Mouse (Mus musculus) spleen, postnatal 36 days (tissue): ENCODE data around the gene Eef2k.
A peak's percentile ranks its signal among the peaks of the same experiment; 100 is the strongest.

Experiments used
- DNase-seq, 2 experiments: peaks; one replicate each; pipeline ENCODE4 v3.0.0; 2022; ENCODE audit warnings: low spot score in 2 of 2, mixed read lengths in 1 of 2

The Eef2k gene

DNA sequence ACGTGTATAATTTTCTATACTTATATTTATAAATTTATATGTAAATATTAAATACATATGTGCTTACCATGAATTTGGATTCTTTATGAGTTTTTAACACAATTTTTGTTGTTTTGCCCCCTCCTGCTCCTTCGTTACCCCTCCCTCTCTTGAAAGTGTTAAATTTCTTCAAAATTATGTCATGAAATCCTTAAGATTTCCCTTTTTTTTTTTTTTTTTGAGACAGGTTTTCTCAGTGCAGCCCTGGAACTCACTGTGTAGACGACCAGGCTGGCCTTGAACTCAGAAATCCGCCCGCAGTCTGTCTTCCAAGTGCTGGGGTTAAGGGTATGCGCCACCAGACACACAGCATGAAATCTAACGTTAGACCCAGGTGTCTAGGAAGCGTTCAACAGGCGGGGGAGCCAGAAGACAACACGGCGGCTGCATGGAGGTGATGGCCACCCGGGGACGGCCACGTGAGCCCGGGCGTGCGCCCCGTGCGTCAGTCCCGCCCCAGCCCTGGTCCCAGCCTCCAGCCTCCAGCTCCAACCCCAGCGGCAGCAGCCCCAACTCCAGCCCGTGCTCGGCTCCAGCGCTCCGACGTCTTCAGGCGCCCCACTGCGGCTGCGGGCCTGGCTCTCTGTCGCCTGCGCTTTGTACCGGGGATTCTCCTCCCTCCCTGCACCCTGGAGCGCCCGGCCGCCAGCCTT lies at the start of gene Eef2k:
Gene Eef2k, plus strand, starts transcription at position 487 of the 692 bp plus-strand sequence.
- DNase-seq, result peak; percentile 87 to 89

DNA sequence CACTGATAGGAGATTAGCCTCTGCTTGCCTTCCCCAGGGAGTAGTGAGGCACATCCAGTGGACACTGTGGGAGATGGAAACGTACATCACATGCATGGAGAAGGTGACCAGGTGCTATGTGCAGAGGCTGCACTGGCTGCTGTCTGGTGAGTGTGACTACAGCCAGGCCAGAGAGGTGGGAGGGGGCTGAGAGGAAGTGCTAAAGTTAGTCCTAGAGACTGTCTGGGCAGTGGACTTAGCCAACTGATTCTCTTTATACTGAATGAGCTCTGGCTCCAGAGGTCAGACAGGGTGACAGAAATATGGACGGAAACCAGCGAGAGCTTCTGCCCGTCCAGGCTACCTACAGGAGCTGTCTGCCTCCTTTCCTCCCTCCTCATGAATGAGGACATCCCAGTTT lies 47.1 kb upstream of the Eef2k start:
- no peak for DNase-seq

DNA sequence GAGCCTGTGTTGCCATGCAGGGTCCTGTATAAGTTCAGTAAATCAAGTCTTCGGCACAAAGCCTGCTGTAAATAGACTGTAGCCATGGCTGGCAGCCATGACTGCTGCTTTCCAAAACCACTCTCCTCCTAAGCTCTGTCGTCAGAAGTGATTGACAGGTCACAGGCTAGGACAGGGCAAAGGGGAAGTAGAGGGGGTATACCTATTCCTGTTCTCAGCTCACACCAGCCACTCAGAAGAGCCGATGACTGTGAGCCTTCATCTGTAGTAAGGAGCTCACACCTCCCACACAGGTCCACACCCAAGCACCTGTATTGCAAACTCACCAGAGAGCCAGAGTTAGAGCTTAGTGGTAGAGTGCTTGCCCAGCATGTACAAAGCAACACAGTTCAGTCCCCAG lies 46.3 kb upstream of the Eef2k start:
- no peak for DNase-seq

DNA sequence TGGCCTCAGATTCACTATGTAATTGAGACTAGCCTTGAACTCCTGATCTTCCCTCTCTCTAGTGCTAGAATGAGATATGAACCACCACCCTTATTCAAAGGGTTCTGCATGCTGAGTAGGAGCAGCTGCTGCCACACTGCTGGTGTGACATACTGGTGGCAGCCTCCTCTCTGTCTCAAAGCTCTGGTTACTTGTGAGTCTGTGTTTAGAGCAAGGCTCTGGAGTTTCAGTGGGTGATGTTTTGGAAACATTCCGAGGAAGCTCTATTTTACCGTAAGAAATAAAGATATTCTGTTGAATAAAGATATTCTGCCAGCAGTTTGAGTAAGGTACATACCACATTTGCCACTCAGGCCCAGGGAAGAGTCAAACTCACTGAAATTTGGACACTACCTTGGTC lies 39.4 kb upstream of the Eef2k start:
- no peak for DNase-seq

DNA sequence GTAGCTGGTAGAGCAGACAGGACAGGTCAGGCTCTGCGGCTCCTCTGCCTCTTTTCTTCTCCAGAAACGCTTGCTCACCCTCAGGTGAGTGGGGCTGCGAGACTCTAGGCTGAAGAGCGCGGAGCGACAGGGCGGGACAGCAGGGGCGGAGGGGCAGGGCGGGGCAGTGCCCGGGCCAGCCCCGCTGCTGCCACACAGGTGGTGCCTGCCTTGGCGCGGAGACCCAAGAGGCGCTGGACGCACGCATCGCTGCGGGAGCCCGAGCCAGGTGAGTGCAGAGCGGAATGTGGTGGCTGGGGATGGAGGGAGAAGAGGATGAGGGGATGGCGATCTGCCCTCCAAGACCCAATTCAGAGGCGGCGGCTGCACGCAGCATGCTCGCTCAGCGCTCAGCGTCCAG lies 32.9 kb upstream of the Eef2k start:
- no peak for DNase-seq

DNA sequence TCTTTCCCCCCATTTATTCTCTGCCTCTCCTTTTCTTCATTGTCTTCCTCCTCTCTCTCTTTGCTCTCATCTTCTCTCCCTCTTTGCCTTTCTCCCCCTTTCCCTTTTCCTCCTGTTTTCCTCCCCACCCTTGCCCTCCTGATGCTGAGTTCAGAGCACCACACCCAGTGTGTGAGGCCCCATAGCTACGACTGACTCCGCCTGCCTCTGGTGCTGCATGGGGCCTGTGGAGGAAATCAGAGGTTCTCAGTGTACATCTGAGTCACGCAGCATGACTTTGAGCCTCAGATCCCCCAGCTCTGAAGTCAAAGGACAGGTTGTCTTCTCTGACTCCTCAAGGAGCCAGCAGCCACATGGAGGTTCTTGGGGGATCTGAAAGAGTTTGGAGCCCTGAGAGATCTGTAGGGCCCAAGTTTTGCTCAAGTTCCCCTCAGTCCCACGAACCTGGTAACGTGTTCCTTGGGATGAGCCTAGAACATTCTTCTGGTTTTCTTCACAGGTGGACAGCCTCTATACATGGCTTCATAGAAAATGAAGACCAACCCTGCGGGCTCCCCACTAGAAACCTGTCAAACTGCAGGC lies 30.7 kb upstream of the Eef2k start, which contains the start of gene Gm5737:
Gene Gm5737, plus strand, starts transcription at position 532 of the 582 bp plus-strand sequence.
- DNase-seq, result no peak

DNA sequence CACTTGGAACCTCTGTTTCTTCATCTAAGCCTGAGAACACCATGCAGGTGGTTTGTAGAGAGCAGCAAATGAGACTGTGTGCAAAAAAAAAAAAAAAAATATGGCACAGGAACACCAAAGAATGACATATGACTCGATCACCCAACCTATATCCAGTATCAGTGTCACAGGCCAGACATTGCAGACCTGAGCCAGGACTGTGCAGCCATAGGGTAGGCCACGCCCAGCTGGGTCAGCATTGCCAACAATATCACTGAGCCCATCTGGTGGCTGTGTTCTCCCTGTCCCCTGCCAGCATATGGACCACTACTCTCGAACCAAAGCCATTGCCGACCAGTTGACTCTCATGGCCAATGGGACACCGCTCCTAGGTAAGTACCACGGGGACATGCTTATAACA lies 25.1 kb upstream of the Eef2k start:
- no peak for DNase-seq

DNA sequence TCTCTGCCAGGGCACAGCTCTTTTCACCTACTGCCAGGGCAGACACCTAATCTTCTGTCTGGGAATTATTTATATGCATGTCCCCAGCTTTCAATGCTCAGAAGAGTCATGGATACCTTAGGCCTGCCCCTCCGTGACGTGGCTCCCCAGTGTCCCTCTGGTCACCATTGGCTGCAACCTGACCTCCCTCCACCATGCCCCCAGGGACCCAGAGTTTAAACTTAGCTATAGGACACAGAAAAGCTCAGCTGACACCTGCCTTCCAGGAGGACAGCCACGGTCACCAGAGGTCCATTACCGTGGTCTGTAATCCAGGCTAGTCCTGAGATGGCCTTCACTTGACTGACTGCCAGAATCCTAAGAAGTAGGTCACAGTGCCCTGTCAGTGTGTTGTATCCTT lies 23.2 kb upstream of the Eef2k start:
- no peak for DNase-seq

DNA sequence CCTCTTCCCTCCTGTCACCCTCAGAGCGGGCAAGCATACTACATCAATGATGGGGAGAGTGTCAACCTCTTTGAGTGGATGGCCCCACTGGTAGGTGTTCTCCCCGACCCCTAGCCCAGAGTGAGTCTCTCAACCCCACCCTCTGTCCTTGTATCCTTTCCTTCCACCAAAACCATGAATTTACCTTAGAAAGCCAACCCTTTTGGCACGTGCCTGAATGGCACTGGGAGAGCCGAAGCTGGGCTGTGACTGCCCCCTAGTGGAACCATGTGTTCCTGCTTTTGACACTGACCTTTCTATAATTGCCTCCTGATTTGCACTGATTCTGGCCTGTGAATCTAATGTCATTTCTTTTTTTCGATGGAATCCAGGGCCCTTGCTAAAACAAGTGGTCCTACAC lies 19.4 kb upstream of the Eef2k start:
- DNase-seq, result peak; percentile 29 to 41

DNA sequence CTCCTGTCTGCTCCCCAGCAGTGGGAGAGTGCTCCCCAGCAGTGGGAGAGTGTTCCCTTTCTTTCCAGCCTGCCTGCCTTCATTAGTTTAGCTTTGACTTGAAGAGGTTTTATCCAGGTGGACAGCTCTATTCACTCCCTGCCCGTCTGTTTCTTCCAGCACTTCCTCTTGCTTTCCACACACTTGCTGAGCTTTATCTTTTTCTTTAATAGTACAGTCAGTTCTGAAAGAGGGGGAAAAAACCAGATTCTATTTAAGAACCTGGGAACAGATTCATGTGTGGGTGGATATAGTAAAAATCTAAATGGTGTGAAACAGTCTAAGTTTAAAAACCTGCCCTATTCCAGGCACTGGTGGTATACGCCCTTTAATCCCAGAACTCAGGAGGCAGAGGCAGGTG lies 17.5 kb upstream of the Eef2k start:
- no peak for DNase-seq

DNA sequence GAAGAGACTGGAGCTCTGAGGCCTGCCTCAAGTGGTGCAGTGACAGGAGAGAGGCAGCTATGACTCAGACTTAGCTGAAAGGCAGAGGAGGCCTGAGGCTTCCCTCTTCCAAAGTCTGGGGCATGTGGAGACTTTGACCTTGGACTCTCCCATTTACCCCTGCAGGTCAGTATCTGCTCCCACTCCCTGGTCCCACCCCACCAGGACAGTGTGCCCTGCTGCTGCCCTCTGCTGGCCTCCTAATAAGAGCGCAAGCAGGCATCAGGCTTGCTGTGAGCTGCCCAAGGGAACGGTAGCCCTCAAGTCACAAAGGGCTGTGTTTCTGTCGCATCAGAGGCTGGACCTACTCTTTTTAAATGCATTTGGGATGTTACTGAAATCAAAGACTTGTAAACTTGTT lies 16.2 kb upstream of the Eef2k start:
- no peak for DNase-seq

DNA sequence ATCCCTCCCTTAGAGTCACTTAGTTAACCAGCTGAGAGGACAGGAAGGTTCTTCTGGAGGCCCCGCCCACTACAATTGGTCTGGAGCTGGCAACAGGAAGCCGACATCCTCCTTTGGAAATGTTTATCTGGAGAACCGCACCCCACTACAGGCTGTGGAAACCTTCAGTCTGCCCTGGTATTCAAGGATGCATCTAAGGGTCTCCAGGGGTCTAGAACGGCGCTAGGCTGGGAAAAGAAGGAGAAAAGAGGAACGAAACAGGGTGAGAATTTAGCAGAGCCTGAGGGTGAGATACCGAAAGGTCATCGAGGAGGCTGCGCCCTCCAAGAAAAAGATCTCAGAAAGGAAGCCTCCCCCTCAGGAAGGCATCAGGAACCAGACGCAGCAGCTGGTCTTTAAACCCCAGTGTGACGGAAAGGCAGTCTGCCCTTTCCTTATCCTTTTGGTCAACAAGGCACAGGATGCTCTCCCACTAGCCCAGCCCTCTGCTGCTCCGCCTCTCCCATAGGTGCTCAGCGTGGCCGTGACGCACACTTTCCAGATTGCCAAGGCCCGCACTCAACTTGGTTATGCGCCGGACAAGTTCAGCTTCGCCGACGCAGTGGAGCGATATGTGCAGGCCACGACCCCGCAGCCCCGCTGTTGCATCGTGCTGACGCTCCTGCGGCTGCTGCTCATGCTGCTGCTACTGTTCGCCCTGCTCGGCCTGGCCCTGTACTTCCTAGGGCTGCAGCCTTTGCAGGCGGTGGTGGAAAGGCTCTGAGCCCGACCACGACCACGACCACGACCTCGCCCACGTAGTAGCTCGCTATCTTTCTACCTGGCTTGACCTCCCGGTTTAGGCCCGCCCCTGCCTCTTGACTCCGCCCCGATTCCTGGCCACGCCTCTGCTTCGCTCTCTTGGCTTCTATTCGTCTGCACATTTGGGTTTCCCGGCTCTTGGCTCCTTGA lies 11.9 kb upstream of the Eef2k start:
- DNase-seq, result peak; percentile 59 to 65

DNA sequence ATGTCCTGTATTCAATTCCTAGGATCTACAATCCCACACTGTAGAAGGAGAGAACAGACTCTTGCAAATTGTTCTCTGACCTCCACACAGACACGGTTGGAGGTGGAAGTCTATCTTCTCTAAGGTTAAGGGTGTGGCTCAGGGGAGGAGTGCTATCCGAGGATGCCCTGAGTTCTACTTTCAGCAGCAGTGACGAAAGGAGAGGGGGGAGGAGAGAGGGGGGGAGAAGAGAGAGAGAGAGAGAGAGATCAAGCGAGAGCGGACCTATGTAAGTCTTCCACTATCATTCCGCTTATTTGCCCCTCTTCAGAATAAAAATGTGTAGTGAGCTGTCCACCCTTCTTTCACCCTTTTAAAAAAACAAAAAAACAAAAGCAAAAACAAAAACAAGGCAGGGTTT lies 8.2 kb upstream of the Eef2k start:
- DNase-seq, result peak in 1 of 2 experiments; percentile 23

DNA sequence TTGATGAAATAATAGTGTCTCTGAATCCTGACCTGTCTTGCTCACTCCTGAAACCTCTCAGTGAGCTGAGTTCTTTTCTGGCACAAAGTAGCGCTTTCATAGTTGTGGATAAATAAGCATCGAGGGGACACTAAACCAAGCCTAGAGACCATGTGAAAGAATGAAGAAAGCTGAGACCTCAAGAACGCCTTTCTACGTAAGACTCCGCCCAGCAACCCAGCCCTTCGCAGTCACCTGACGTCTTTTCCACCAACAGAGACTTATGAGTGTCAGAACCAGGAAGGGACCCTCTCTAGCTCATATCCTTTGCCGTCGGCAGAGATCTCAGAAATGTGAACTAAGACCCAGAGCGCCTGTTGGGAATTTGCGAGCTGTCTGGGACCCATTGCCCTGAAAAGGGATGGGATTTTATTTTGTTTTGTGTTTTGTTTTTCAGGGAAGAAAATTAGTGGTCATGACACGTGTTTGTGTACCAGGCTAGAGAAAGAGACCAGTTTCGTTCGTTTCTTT lies 7.7 kb upstream of the Eef2k start:
- peak; percentile 81 to 83 for DNase-seq

DNA sequence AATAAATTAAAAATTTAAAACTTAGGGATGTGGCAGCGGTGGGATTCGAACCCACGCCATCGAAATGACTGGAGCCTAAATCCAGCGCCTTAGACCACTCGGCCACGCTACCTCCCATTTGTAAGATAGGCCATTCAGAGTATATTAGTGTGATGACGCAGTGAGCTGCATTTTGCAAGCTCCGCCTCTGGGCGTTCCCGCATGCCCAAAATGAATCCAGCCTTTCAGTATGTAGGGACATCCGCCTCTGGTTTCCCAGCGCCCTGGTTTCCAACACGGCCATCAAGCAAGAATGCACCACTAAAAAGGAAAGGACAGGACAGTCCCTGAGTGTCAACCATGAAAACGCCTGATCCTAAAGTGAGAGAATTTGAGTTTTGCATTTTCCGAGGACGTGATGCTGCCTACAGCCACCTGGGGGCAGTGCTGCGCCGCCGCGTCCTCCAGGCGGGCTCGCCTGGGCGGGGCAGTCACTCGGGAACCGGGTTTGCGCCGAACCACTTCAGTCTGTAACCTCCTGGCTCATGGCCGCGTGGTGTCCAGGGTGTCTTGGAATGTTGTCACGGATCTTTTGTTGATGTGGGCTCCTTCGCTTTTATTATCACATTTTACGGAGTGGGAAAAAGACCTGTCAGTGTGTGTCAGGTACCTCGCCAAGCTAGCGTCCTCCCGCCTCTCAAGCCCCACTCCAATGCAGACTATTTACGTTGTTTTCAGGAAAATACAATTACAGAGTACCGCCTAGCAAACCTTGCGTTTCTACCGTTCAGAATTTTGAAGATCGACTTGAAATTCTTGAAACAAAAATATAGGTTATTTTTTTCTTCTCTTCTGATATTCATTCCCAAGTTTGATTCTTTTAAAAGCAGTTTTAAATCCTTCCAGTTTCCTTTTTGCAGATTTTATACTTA lies 6.9 kb upstream of the Eef2k start:
- peak; percentile 91 to 94 for DNase-seq

DNA sequence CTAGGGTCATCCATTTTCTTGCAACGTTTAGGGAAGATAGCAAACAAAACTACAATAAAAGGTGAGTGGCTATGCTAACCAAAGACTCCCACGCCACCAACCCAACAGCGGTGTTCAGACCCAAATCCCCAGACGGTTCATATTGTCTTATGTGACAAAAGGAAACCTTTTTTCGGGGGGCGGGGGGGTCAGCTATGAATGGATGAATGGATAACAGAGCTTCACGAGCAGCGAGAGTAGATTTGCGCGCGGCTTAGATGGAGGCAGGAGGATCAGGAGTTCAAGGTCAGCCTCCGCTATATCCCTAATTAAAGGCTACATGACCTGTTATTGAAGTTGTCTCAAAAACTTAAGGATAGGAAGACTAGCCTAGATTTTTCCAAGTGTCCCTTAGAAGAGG lies 6.3 kb upstream of the Eef2k start:
- DNase-seq, result peak in 1 of 2 experiments; percentile 19

DNA sequence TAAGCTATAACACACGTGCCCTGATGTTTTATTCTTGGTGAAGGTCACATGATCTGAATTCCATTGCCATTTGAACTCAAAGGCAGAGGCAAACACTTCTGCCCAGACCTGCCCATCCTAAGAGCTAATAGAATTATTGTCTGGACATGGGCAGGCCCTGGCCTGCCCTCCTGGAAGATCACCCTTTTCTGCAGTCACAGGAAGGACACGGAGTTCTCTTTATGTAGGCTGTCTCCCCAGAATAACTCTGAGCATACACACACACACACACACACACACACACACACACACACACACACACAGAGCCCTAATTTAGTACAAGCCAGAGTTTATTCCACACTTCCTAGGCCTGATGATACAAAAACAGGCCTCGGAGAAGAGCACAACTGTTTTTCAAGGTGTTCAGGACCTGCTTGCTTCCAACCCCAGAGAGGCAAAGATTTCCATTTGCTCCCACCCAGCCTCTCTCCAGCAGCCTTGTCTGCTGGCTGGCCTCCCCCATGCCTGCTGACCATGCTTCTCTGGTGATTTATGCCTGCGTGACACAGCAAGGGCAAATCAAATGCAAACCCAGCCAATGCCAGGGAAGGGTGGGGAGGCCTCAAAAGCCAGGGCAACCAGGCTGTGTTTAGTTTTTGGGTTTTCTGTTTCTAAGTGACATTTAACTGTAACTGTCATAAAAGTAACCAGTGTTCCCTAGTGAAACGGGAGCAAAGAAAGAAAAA lies 4.0 kb upstream of the Eef2k start:
- DNase-seq, result no peak

DNA sequence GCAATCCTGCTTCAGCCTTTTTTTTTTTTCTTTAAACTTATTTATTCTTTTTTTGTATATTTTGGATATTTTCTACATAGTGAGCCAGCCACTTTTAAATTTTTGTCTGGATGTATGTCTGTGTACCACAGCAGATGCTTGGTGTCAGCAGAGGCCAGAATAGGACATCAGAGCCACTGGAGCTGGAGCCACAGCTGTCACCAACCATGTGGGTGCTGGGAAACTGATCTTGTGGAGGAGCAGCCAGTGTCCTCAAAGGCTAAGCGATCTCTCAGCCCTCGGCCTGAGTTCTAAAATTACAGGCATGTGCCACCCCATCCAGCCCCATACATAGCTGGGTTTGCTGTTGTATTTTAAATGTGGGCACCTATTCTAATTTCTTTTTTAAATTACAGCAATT lies 2.8 kb upstream of the Eef2k start:
- DNase-seq, result no peak

DNA sequence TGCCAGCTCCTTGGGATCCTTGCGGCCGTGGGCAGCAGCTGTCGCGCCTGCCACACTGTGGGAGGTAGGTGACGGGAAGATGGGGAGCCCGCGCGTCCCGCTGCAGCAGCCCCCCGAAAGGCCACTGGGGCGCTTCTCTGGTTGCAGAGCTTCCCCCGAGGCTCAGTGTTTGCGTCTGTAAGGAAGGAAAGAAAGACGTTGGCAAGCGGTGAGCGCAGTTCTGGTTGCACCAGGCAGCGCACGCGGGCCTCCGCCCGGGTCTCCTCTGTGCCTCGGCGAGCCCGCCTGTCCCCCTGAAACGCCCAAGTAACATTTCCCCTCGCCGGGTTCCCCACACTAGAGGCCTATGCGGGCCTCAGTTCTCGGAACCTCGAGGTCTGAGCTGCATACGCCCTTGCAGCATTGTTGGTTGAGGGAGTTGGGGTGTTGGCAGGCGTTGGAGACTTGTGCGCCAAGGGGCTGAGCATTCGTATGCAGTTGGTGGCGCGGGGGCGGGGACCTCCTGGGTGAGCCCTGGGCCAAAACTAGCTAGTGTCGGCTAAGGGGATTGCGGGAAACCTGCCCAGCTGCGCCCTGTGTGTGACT lies 498 bp downstream of the Eef2k start:
- peak; percentile 68 to 77 for DNase-seq

DNA sequence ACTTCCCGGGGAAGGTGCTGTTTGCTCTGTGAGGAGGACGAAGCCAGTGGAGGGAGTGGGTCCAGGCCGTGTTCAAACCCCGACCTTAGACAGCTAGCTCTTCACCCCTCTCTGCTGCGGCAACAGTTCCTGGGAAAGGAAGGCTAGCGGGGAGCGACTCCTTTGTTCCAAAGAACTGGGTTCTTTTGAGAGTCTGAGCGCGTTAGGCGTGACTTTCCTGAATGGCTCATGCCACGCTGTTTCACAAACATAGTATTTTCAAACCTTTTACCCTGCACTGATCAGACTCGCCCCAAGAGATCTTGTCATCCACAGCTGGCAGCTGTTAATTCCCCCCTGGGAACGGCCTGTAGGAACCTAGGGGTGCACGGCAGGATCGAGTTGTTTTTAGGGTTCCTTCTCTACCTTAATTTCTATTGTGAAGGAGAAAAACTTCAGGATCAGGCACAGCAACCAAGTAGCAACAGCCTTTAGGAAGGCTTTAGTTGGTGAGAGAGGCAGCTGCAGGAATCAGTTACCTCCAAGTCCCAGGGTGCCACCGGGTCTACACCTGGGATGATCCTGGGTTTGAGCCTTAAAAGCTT lies 1.3 kb downstream of the Eef2k start:
- DNase-seq, result no peak
